Comparison of ENCODE assay signal across 9 mouse cellular contexts in the genomic region with DNA sequence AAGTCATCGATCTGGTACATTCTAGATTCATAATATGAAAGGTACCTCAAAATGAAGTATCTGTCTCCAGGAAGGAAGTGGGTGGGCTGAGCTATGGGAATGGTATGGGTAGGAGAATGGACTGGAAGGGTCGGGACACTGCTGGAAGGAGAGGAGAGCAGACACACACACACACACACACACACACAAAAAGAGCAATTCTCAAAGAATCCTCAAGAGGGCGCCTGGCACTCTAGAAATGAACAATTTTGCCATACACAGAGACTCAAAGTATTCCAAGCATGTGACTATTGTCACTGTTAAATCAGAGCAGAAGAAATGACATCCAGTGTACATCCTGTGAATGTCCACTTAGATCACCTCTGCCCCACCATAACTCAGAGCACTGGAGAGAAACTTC. TPM values are rescaled to one million over a fixed set of nuclear protein-coding genes. Genes with fewer than 3 reads are reported as not detected.
A peak's percentile ranks its signal among the peaks of the same experiment; 100 is the strongest.
DNase-seq lines count a peak whose midpoint lies in the region; ATAC-seq and TF ChIP-seq lines count a peak whose summit lies in the region.
"Had no signal": no experiment of that assay in that cellular context is flagged by ENCODE, and none has a peak within 500 bp of the region (broad histone marks: within the 10 kb centered on the region; RNA-seq: fewer than 3 reads in every experiment).

No protein-coding gene starts in this region.

- H3K4me2 ChIP-seq in intestine, postnatal 0 days (replicated peaks; ENCODE audit: low read depth): no peak overlapping the region
- H3K4me2 ChIP-seq in lung, postnatal 0 days (replicated peaks; ENCODE audit: low read depth, low read length): no peak overlapping the region
- H3K4me2 ChIP-seq: liver, embryonic 13.5 days had no signal

- no peak for ATAC-seq in intestine, postnatal 0 days
- no peak for ATAC-seq in lung, postnatal 0 days

- no peak overlapping the region for H3K4me3 ChIP-seq in heart, adult 2 months
- H3K4me3 ChIP-seq in ES-Bruce4 (ENCODE audit: low read depth, low read length): no peak overlapping the region
- H3K4me3 ChIP-seq in cortical plate, adult 2 months (ENCODE audit: insufficient read depth, low read length): no peak overlapping the region
- H3K4me3 ChIP-seq in intestine, postnatal 0 days (ENCODE audit: low read depth, low read length): no peak overlapping the region
- H3K4me3 ChIP-seq in lung, postnatal 0 days (ENCODE audit: low read depth, low read length): no peak overlapping the region
- H3K4me3 ChIP-seq: liver, embryonic 13.5 days had no signal

- 24% methylated on average over 3 of the region's 3 CpGs for WGBS in heart, adult 2 months
- WGBS in intestine, postnatal 0 days: 28% methylated on average over 3 of the region's 3 CpGs
- 19% methylated on average over 3 of the region's 3 CpGs for WGBS in lung, postnatal 0 days

- H3K4me1 ChIP-seq in heart, adult 2 months (ENCODE audit: control insufficient read depth, insufficient read depth, low read length): no peaks in the 10 kb centered on the region
- H3K4me1 ChIP-seq in ES-Bruce4 (ENCODE audit: control insufficient read depth, insufficient read depth, low read length): no peaks in the 10 kb centered on the region
- peaks cover 2% of the 10 kb centered on the region; the same call in 1 of the 2 replicates for H3K4me1 ChIP-seq in cortical plate, adult 2 months (ENCODE audit: control insufficient read depth, insufficient read depth, low read length)
- H3K4me1 ChIP-seq in intestine, postnatal 0 days (replicated peaks; ENCODE audit: control insufficient read depth, insufficient read depth, low read length): no peaks in the 10 kb centered on the region
- H3K4me1 ChIP-seq in lung, postnatal 0 days (ENCODE audit: insufficient read depth, low read depth, low read length): no peaks in the 10 kb centered on the region
- H3K4me1 ChIP-seq: liver, embryonic 13.5 days had no signal

- H3K9ac ChIP-seq in heart, adult 2 months (ENCODE audit: low read depth, low read length): no peak overlapping the region
- H3K9ac ChIP-seq in ES-Bruce4 (ENCODE audit: low read depth, poor library complexity, severe bottlenecking): no peak overlapping the region
- H3K9ac ChIP-seq in intestine, postnatal 0 days (ENCODE audit: low read depth, low read length): no peak overlapping the region
- no peak overlapping the region for H3K9ac ChIP-seq in lung, postnatal 0 days (replicated peaks; ENCODE audit: low read depth)
- H3K9ac ChIP-seq: liver, embryonic 13.5 days had no signal

- TF ChIP-seq POLR2A in heart, adult 2 months (IDR thresholded peaks at IDR 0.05; ENCODE audit: insufficient read depth, low read depth, low read length): no peak
- TF ChIP-seq POLR2A in ES-Bruce4 (IDR thresholded peaks at IDR 0.05; ENCODE audit: insufficient read depth, low read length): no peak
- TF ChIP-seq POLR2A in cortical plate, adult 2 months (IDR thresholded peaks at IDR 0.05; ENCODE audit: extremely low read depth, insufficient read depth, low read length): no peak

- no peak for TF ChIP-seq EP300 in heart, adult 2 months (IDR thresholded peaks at IDR 0.05; ENCODE audit: insufficient read depth, low read depth, low read length)
- no peak for TF ChIP-seq EP300 in ES-Bruce4 (IDR thresholded peaks at IDR 0.05; ENCODE audit: insufficient read depth, low read depth, low read length)
- TF ChIP-seq EP300 in lung, postnatal 0 days (IDR thresholded peaks at IDR 0.05): no peak

- no peaks in the 10 kb centered on the region for H3K9me3 ChIP-seq in ES-Bruce4 (replicated peaks; ENCODE audit: control insufficient read depth, insufficient read depth, low read length, poor library complexity, severe bottlenecking)
- H3K9me3 ChIP-seq in intestine, postnatal 0 days (ENCODE audit: control insufficient read depth): no peaks in the 10 kb centered on the region
- H3K9me3 ChIP-seq in lung, postnatal 0 days (ENCODE audit: low read length): no peaks in the 10 kb centered on the region
- H3K9me3 ChIP-seq: liver, embryonic 13.5 days had no signal

- intact Hi-C loops in heart, adult 2 months (cut with DNase I): loop anchor here (1.0 to 10.0 kb wide), 2 partner anchors 106 to 262 kb away; no protein-coding TSS in a partner anchor

- DNase-seq in heart, adult 2 months: peak in 1 of 2 experiments; percentile 22
- DNase-seq in heart, adult 8-10 months (ENCODE audit: low spot score): no peak
- peak; percentile 70 for DNase-seq in lung, postnatal 0 days (ENCODE audit: low spot score)
- peak; percentile 43 for DNase-seq in right cerebral cortex, postnatal 25 days
- DNase-seq in spleen, postnatal 36 days (ENCODE audit: low spot score in 2 of 2): no peak
- DNase-seq: liver, embryonic 13.5 days had no signal

- H3K27me3 ChIP-seq in heart, adult 2 months (ENCODE audit: control insufficient read depth, insufficient read depth, low read length): no peaks in the 10 kb centered on the region
- H3K27me3 ChIP-seq in ES-Bruce4 (ENCODE audit: control insufficient read depth, insufficient read depth, low read length, poor library complexity, severe bottlenecking): no peaks in the 10 kb centered on the region
- no peaks in the 10 kb centered on the region for H3K27me3 ChIP-seq in intestine, postnatal 0 days (replicated peaks; ENCODE audit: control insufficient read depth, insufficient read depth, low read length)
- no peaks in the 10 kb centered on the region for H3K27me3 ChIP-seq in lung, postnatal 0 days (replicated peaks; ENCODE audit: insufficient read depth, low read length)
- H3K27me3 ChIP-seq: liver, embryonic 13.5 days had no signal

- TF ChIP-seq CTCF in heart, adult 2 months (IDR thresholded peaks at IDR 0.05): peak; percentile 73
- peak; percentile 20 for TF ChIP-seq CTCF in ES-Bruce4 (IDR thresholded peaks at IDR 0.05; ENCODE audit: low read depth, low read length)
- peak; percentile 77 for TF ChIP-seq CTCF in cortical plate, adult 2 months (IDR thresholded peaks at IDR 0.05; ENCODE audit: extremely low read depth, insufficient read depth, low read length)
- peak; percentile 86 for TF ChIP-seq CTCF in intestine, postnatal 0 days (IDR thresholded peaks at IDR 0.05; ENCODE audit: low read depth)
- peak; percentile 85 for TF ChIP-seq CTCF in lung, postnatal 0 days (IDR thresholded peaks at IDR 0.05)

- no peaks in the 10 kb centered on the region for H3K79me2 ChIP-seq in heart, adult 2 months (replicated peaks; ENCODE audit: control insufficient read depth, insufficient read depth, low read length)

- H3K36me3 ChIP-seq in heart, adult 2 months (ENCODE audit: control insufficient read depth, insufficient read depth, low read length): no peaks in the 10 kb centered on the region
- H3K36me3 ChIP-seq in ES-Bruce4 (ENCODE audit: control insufficient read depth, insufficient read depth, low read length, poor library complexity, severe bottlenecking): no peaks in the 10 kb centered on the region
- H3K36me3 ChIP-seq in intestine, postnatal 0 days (ENCODE audit: control insufficient read depth, insufficient read depth): peaks cover 8% of the 10 kb centered on the region; the same call in 1 of the 2 replicates
- peaks cover 4% of the 10 kb centered on the region; the same call in 1 of the 2 replicates for H3K36me3 ChIP-seq in lung, postnatal 0 days (ENCODE audit: insufficient read depth, low read length)

- no peak overlapping the region for H3K27ac ChIP-seq in heart, adult 2 months
- H3K27ac ChIP-seq in ES-Bruce4 (ENCODE audit: insufficient read depth, low read length): no peak overlapping the region
- H3K27ac ChIP-seq in cortical plate, adult 2 months (ENCODE audit: insufficient read depth, low read length): no peak overlapping the region
- H3K27ac ChIP-seq in intestine, postnatal 0 days (ENCODE audit: low read depth, low read length): no peak overlapping the region
- no peak overlapping the region for H3K27ac ChIP-seq in lung, postnatal 0 days (ENCODE audit: low read length)
- H3K27ac ChIP-seq: liver, embryonic 13.5 days had no signal

RNA-seq across cellular contexts. Expression of gene Osbpl7, which starts 22.1 kb away (rescaled TPM):
- total RNA-seq in heart, adult 2 months (2021): 1 to 10 TPM; 4.1 to 4.4 TPM
- 5.0 and 7.0 TPM in 2 replicates for polyA plus RNA-seq in heart, adult 2 months (2012; rRNA removed)
- total RNA-seq in heart, adult 8-10 months (2022): 1 to 10 TPM; 3.4 to 5.3 (median 3.9) TPM
- 8.3 and 9.1 TPM in 2 replicates for polyA plus RNA-seq in ES-Bruce4 (2011; ENCODE audit: insufficient read depth, insufficient read length, low read depth, missing spikeins)
- 14.0 and 14.1 TPM in 2 replicates for polyA plus RNA-seq in cortical plate, adult 2 months (2012; rRNA removed)
- 10.6 and 12.0 TPM in 2 replicates for polyA plus RNA-seq in intestine, postnatal 0 days (2015; fragmentation: Nextera tagmentation; extraction: Ambion mirVana)
- 11.4 and 11.9 TPM in 2 replicates for polyA plus RNA-seq in lung, postnatal 0 days (2015; fragmentation: Nextera tagmentation; extraction: Ambion mirVana)

RNA-seq across cellular contexts. Expression of gene Mrpl10, which starts 31.2 kb away (rescaled TPM):
- 10 to 100 TPM; 76.4 to 87.2 TPM for total RNA-seq in heart, adult 2 months (2021)
- polyA plus RNA-seq in heart, adult 2 months (2012; rRNA removed): 91.4 and 98.6 TPM in 2 replicates
- 100 to 1,000 TPM in 2 of 4 experiments, 10 to 100 TPM in 2; 80.1 to 101 (median 97.6) TPM for total RNA-seq in heart, adult 8-10 months (2022)
- 62.6 and 67.1 TPM in 2 replicates for polyA plus RNA-seq in ES-Bruce4 (2011; ENCODE audit: insufficient read depth, insufficient read length, low read depth, missing spikeins)
- polyA plus RNA-seq in cortical plate, adult 2 months (2012; rRNA removed): 67.7 and 68.6 TPM in 2 replicates
- polyA plus RNA-seq in intestine, postnatal 0 days (2015; fragmentation: Nextera tagmentation; extraction: Ambion mirVana): 50.7 and 50.8 TPM in 2 replicates
- 50.8 and 53.5 TPM in 2 replicates for polyA plus RNA-seq in lung, postnatal 0 days (2015; fragmentation: Nextera tagmentation; extraction: Ambion mirVana)

RNA-seq across cellular contexts. Expression of gene Lrrc46, which starts 31.3 kb away (rescaled TPM):
- under 1 TPM in 1 of 2 experiments, not detected in 1; 0.18 TPM for total RNA-seq in heart, adult 2 months (2021)
- polyA plus RNA-seq in heart, adult 2 months (2012; rRNA removed): 0.50 and 1.0 TPM in 2 replicates
- under 1 TPM in 2 of 4 experiments, not detected in 2; 0.26 to 0.33 TPM for total RNA-seq in heart, adult 8-10 months (2022)
- 1.5 and 2.4 TPM in 2 replicates for polyA plus RNA-seq in ES-Bruce4 (2011; ENCODE audit: insufficient read depth, insufficient read length, low read depth, missing spikeins)
- polyA plus RNA-seq in cortical plate, adult 2 months (2012; rRNA removed): 0.91 and 1.1 TPM in 2 replicates
- polyA plus RNA-seq in intestine, postnatal 0 days (2015; fragmentation: Nextera tagmentation; extraction: Ambion mirVana): 0.17 and 0.18 TPM in 2 replicates
- 7.5 and 9.8 TPM in 2 replicates for polyA plus RNA-seq in lung, postnatal 0 days (2015; fragmentation: Nextera tagmentation; extraction: Ambion mirVana)

RNA-seq across cellular contexts. Expression of gene Tbx21, which starts 42.6 kb away (rescaled TPM):
- not detected for total RNA-seq in heart, adult 2 months (2021)
- polyA plus RNA-seq in heart, adult 2 months (2012; rRNA removed): 0.15 and 0.45 TPM in 2 replicates
- under 1 TPM in 1 of 4 experiments, not detected in 3; 0.16 TPM for total RNA-seq in heart, adult 8-10 months (2022)
- polyA plus RNA-seq in ES-Bruce4 (2011; ENCODE audit: insufficient read depth, insufficient read length, low read depth, missing spikeins): 0.24 TPM in 1 of 2 replicates, not detected in the other
- 0.10 and 0.11 TPM in 2 replicates for polyA plus RNA-seq in cortical plate, adult 2 months (2012; rRNA removed)
- polyA plus RNA-seq in intestine, postnatal 0 days (2015; fragmentation: Nextera tagmentation; extraction: Ambion mirVana): 0.09 and 0.13 TPM in 2 replicates
- 0.12 and 0.13 TPM in 2 replicates for polyA plus RNA-seq in lung, postnatal 0 days (2015; fragmentation: Nextera tagmentation; extraction: Ambion mirVana)
- polyA plus RNA-seq: liver, embryonic 13.5 days had no signal

RNA-seq across cellular contexts. Expression of gene Scrn2, which starts 42.8 kb away (rescaled TPM):
- total RNA-seq in heart, adult 2 months (2021): 10 to 100 TPM; 12.6 TPM
- 13.0 and 16.3 TPM in 2 replicates for polyA plus RNA-seq in heart, adult 2 months (2012; rRNA removed)
- total RNA-seq in heart, adult 8-10 months (2022): 10 to 100 TPM; 13.6 to 18.0 (median 15.4) TPM
- 6.8 and 7.4 TPM in 2 replicates for polyA plus RNA-seq in ES-Bruce4 (2011; ENCODE audit: insufficient read depth, insufficient read length, low read depth, missing spikeins)
- polyA plus RNA-seq in cortical plate, adult 2 months (2012; rRNA removed): 4.4 and 6.3 TPM in 2 replicates
- polyA plus RNA-seq in intestine, postnatal 0 days (2015; fragmentation: Nextera tagmentation; extraction: Ambion mirVana): 24.1 and 24.5 TPM in 2 replicates
- polyA plus RNA-seq in lung, postnatal 0 days (2015; fragmentation: Nextera tagmentation; extraction: Ambion mirVana): 15.7 and 17.2 TPM in 2 replicates

Comparison
In these comparisons a context has a peak if more than half of its experiments do, and no peak if none do; other contexts are left out.
1. DNase-seq: peak in lung, postnatal 0 days (single experiment) and right cerebral cortex, postnatal 25 days (single experiment); none in heart, adult 8-10 months (single experiment) and spleen, postnatal 36 days (0 of 2).
2. CTCF ChIP-seq: peak in every context shown above with its lines; median percentile 86 in intestine, postnatal 0 days; 85 in lung, postnatal 0 days; 77 in cortical plate, adult 2 months; 73 in heart, adult 2 months; 20 in ES-Bruce4.